Mouse (Mus musculus) adrenal gland, adult 8-10 months (tissue): ENCODE measurements around the gene Cpm. TPM values are rescaled to one million over a fixed set of nuclear protein-coding genes. Genes with fewer than 3 reads are reported as not detected.
"Not testable (repeated sequence)": the region's sequence is repeated elsewhere in the genome, so short reads cannot be mapped to it uniquely, and the experiment has no call there.

ENCODE experiments used
- DNase-seq: peaks from one replicate; pipeline ENCODE4 v3.0.0; 2022
- total RNA-seq, 4 experiments: library from RNA; stranded (reverse); gene quantifications; 2 replicates each; pipeline ENCODE4 v1.2.4; 2022

The Cpm gene
- total RNA-seq, 4 experiments from 2014 or later, result 19.9 to 44.3 (median 31.5) TPM

GRCm38 (mm10) chr10:117726888-117727385 is 97.6 kb downstream of the Cpm start:
- DNase-seq, result no peak

- no peak for DNase-seq
Measured at GRCm38 (mm10) chr10:117727518-117728110, 98.3 kb downstream of the Cpm start.

GRCm38 (mm10) chr10:117728574-117728973 is 99.3 kb downstream of the Cpm start:
- DNase-seq, result no peak

- DNase-seq, result no peak
Measured at GRCm38 (mm10) chr10:117729139-117729814, 100.0 kb downstream of the Cpm start.

GRCm38 (mm10) chr10:117730140-117730539 is 100.8 kb downstream of the Cpm start:
- DNase-seq, result no peak

GRCm38 (mm10) chr10:117730637-117731203 is 101.4 kb downstream of the Cpm start:
- no peak for DNase-seq

GRCm38 (mm10) chr10:117731244-117732101 is 102.2 kb downstream of the Cpm start:
- DNase-seq, result peak; percentile 61

- DNase-seq, result no peak
Measured at GRCm38 (mm10) chr10:117732184-117732583, 102.9 kb downstream of the Cpm start.

GRCm38 (mm10) chr10:117732962-117733592 is 103.8 kb downstream of the Cpm start:
- no peak for DNase-seq

GRCm38 (mm10) chr10:117733626-117734025 is 104.3 kb downstream of the Cpm start:
- DNase-seq, result not testable (repeated sequence)

- peak; percentile 52 for DNase-seq
Measured at GRCm38 (mm10) chr10:117734104-117734852, 105.0 kb downstream of the Cpm start.

GRCm38 (mm10) chr10:117735396-117735795 is 106.1 kb downstream of the Cpm start:
- not testable (repeated sequence) for DNase-seq

GRCm38 (mm10) chr10:117736573-117736972 is 107.3 kb downstream of the Cpm start:
- no peak for DNase-seq

Other genes with a start within 250 kb of the Cpm start
- gene Cpsf6, start 249.5 kb upstream of the Cpm start, total RNA-seq, result 10 to 100 TPM; 62.6 to 94.5 (median 80.2) TPM
- gene Mdm2, start 81.3 kb downstream of the Cpm start, total RNA-seq, result 10 to 100 TPM; 51.0 to 82.1 (median 68.5) TPM
- gene Slc35e3, start 116.9 kb downstream of the Cpm start, total RNA-seq, result 10 to 100 TPM; 16.6 to 24.2 (median 20.5) TPM
- gene Nup107, start 163.2 kb downstream of the Cpm start, total RNA-seq, result 10 to 100 TPM; 13.3 to 21.0 (median 15.6) TPM
- gene Rap1b, start 216.5 kb downstream of the Cpm start, total RNA-seq, result 100 to 1,000 TPM; 111 to 128 (median 116) TPM